Mouse (Mus musculus) heart, postnatal 0 days (tissue): ENCODE measurements around the gene Snx1.

Experiments used
- CTCF ChIP-seq: IDR thresholded peaks from 2 replicates; pipeline ENCODE4 v1.5.1; 2016; ENCODE audit warnings: antibody characterized with exemption, control low read depth, low read depth
- EP300 ChIP-seq: IDR thresholded peaks from 2 replicates; pipeline ENCODE4 v1.6.1; 2016; ENCODE audit warnings: antibody characterized with exemption, low read depth

DNA sequence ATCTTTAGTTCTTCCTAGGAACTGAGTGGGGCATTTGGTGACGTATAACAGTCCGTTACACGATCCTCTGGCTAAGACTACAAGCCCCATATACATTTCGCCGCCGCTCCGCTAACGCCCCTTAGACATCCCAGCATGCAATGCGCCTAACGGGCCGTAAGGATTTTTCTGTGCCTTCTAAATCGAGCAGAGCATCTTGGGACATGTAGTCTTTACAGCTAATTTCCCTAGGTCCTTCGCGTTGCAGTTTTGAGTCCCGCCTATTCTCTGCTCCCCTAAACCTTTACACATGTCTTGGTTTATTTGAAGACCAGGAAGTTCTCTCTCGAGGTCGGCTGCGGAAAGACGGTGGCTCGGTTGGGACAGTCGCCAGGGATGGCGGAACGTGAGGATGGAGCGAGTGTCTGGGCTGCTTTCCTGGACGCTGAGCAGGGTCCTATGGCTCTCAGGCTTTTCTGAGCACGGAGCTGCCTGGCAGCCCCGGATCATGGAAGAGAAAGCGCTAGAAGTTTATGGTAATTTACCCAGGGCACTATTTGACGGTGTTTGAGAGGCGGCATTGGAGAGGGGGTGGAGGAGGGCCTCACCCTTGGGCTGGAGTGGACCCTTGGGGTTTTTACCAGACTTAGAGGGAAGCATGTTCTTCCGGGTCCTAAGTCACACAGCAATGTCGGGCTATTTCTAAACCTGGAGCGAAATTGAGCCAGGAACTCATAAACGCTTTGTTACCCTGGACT is at the start of gene Snx1, which contains the start of gene Ciao2a:
- TF ChIP-seq EP300 (no peak), CTCF (no peak)
